Mouse (Mus musculus): ENCODE measurements around the gene Rnf38. TPM values are rescaled to one million over a fixed set of nuclear protein-coding genes. Genes with fewer than 3 reads are reported as not detected.

Gene Rnf38
- polyA plus RNA-seq, 1 experiment from 2014 or later: 15.3 TPM

GRCm38 (mm10) chr4:44083945-44084344, 149.6 kb downstream of the Rnf38 start, which contains the start of gene Gne:
TSS of gene Gne (minus strand) at chr4:44084177.
- 5% methylated on average over 11 of the region's 11 CpGs for WGBS (ENCODE audit: insufficient replicate concordance)
- H3K4me1 ChIP-seq: peaks cover 6% of the 10 kb centered on the region; the same call in 1 of the 2 replicates
- no peak within 1 kb of the TSS for H3K9ac ChIP-seq
- H3K4me2 ChIP-seq: peak within 1 kb of the TSS; percentile 37
- peaks cover 23% of the 10 kb centered on the region for H3K27me3 ChIP-seq (replicated peaks)
- no peak for ATAC-seq
- no peaks in the 10 kb centered on the region for H3K36me3 ChIP-seq
- no peak within 1 kb of the TSS for H3K4me3 ChIP-seq
- no peaks in the 10 kb centered on the region for H3K9me3 ChIP-seq (replicated peaks)
- H3K27ac ChIP-seq: no peak within 1 kb of the TSS

DNA sequence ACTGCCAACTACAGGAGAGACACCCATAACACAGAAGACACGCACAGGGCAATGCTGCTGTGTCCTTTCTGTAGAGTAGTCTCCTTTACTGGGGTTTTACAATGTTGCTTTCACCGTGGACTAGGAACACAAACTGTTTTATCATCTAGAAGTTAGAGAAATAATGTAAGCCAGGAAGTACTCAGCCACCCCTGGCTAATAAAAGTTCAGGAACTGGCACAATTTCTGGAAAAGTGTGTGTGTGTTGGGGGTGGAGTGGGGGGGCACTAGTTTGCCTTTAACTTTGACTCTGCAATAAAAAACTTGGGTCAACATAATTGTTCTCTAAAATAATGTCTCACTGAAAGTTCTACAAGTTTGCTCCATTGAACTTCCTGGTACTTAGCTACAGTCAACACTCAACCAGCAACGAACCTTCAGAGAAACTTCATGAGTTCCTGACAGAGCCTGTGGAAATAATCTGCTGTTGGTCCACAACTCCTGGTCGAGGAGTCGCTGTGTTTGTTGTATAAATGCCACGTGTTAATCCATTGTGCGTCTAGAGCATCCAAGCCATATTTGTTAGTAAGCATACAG, 155.1 kb downstream of the Rnf38 start:
- Histone ChIP-seq H3K27me3 (replicated peaks) (peaks cover 7% of the 10 kb centered on the region), H3K4me1 (peaks cover 15% of the 10 kb centered on the region), H3K36me3 (no peaks in the 10 kb centered on the region), H3K27ac (no peak overlapping the region), H3K4me2 (no peak overlapping the region), H3K9me3 (replicated peaks) (no peaks in the 10 kb centered on the region), H3K9ac (no peak overlapping the region), H3K4me3 (no peak overlapping the region)
- WGBS (ENCODE audit: insufficient replicate concordance): 72% methylated on average over 7 of the region's 7 CpGs
- ATAC-seq: no peak

Small RNAs within 50 kb of the gene (microRNA-seq; reads per million reads assigned to microRNA genes)
- not detected for gene Mir5106

Other genes with a start within 250 kb of the Rnf38 start
- gene Clta, start 229.3 kb downstream of the Rnf38 start, polyA plus RNA-seq (2016; fragmentation: Nextera tagmentation; extraction: Ambion mirVana): 169 and 172 TPM in 2 replicates
- 31.6 and 34.6 TPM in 2 replicates for gene Gne, start 149.6 kb downstream of the Rnf38 start, polyA plus RNA-seq (2016; fragmentation: Nextera tagmentation; extraction: Ambion mirVana)
- gene Melk, start 67.1 kb upstream of the Rnf38 start, polyA plus RNA-seq (2016; fragmentation: Nextera tagmentation; extraction: Ambion mirVana): 28.0 TPM in 2 replicates

Data from liver, embryonic 12.5 days (tissue).